Mouse (Mus musculus): ENCODE results near the gene Csdc2.

Gene Csdc2

GRCm38 (mm10) chr15:81925760-81926445 lies 10.7 kb upstream of the Csdc2 start, which contains the start of gene Polr3h:
Gene Polr3h, minus strand, starts transcription at chr15:81926240.
- peak; percentile 96 to 97 for DNase-seq

GRCm38 (mm10) chr15:81926446-81926822 lies 10.1 kb upstream of the Csdc2 start:
- DNase-seq, result no peak

GRCm38 (mm10) chr15:81927741-81928140 lies 8.8 kb upstream of the Csdc2 start:
- no peak for DNase-seq

- DNase-seq, result peak; percentile 65 to 69
Measured at GRCm38 (mm10) chr15:81928277-81928676, 8.3 kb upstream of the Csdc2 start.

GRCm38 (mm10) chr15:81932951-81933470 lies 3.5 kb upstream of the Csdc2 start:
- peak; percentile 26 to 46 for DNase-seq

- DNase-seq, result no peak
Measured at GRCm38 (mm10) chr15:81933986-81934385, 2.6 kb upstream of the Csdc2 start.

GRCm38 (mm10) chr15:81935869-81936637 lies 506 bp upstream of the Csdc2 start:
- DNase-seq, result no peak

- peak; percentile 35 to 54 for DNase-seq
Measured at GRCm38 (mm10) chr15:81937098-81937972, 776 bp downstream of the Csdc2 start.

- DNase-seq, result peak in 1 of 2 experiments; percentile 42
Measured at GRCm38 (mm10) chr15:81938246-81938645, 1.7 kb downstream of the Csdc2 start.

- DNase-seq, result no peak
Measured at GRCm38 (mm10) chr15:81939157-81939715, 2.7 kb downstream of the Csdc2 start.

GRCm38 (mm10) chr15:81939774-81940173 lies 3.2 kb downstream of the Csdc2 start:
- DNase-seq, result no peak

GRCm38 (mm10) chr15:81940219-81940618 lies 3.7 kb downstream of the Csdc2 start:
- DNase-seq, result no peak

- DNase-seq, result no peak
Measured at GRCm38 (mm10) chr15:81941010-81941409, 4.5 kb downstream of the Csdc2 start.

- DNase-seq, result no peak
Measured at GRCm38 (mm10) chr15:81943176-81943749, 6.7 kb downstream of the Csdc2 start.

- DNase-seq, result no peak
Measured at GRCm38 (mm10) chr15:81949076-81949475, 12.5 kb downstream of the Csdc2 start.

- DNase-seq, result no peak
Measured at GRCm38 (mm10) chr15:81949476-81950131, 13.0 kb downstream of the Csdc2 start.

- DNase-seq, result no peak
Measured at GRCm38 (mm10) chr15:81950716-81951115, 14.2 kb downstream of the Csdc2 start.

GRCm38 (mm10) chr15:81951159-81951558 lies 14.6 kb downstream of the Csdc2 start:
- no peak for DNase-seq

GRCm38 (mm10) chr15:81952310-81952709 lies 15.8 kb downstream of the Csdc2 start:
- DNase-seq, result no peak

- no peak for DNase-seq
Measured at GRCm38 (mm10) chr15:81954151-81954583, 17.6 kb downstream of the Csdc2 start.

- DNase-seq, result peak in 1 of 2 experiments; percentile 19
Measured at GRCm38 (mm10) chr15:81954716-81955115, 18.2 kb downstream of the Csdc2 start.

- no peak for DNase-seq
Measured at GRCm38 (mm10) chr15:81955414-81955813, 18.9 kb downstream of the Csdc2 start.

Data from lung, postnatal 4 days (tissue).